Mouse (Mus musculus): ENCODE measurements at regions not wholly inside any gene's neighbourhood (a gene's known extent, or its start where the extent isn't known, plus 50 kb on each side); places are given as distances from the start of the nearest gene placed in this dataset.

- intact Hi-C loops (cut with DNase I), result loop anchor here (5.0 to 10.0 kb wide), 2 partner anchors 81 to 164 kb away; no protein-coding TSS in a partner anchor
These were observed 178.9 kb upstream of the Tars start for GRCm38 (mm10) chr15:11578331-11578730.

DNA sequence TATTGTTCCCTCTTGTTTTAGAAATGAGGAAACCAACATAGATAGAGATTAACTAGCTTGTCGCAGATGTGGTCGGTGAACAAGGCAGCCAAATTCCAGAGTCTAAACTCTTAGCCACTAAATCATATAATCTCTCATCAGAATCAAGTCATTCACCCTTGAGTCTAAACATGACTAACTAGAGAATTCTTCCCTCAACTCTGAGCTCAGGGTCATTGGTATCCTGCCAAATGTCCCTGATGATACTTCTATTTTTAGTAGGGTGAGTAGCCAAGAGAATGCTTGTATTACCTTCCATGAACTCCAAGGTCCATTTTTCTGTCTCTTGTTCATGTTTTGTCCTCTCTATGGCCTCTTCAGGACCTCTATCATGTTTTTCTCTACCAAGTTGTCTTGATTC lies 174.9 kb upstream of the Tars start:
- intact Hi-C loops (cut with DNase I), result loop anchor here (10.0 kb wide), 1 partner anchor 160 kb away; no protein-coding TSS in a partner anchor

DNA sequence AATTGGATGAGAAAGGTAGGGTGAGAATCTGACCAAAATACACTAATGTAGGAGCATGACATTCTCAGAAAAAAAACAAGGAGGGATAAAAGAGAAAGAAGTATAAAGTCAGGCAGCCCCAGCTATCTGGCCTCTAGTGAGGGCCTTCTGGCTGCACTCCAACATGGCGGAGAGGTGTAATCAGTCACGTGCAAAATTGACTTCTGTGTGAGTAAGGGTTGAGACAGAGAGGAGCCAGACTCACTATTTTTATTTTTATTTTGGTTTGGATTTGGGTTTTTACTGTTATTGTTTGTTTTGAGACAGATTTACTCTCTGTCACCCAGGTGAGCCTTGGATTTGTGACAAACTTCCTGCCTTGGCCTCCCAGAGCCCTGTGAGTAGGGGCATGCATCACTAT lies 174.0 kb upstream of the Tars start:
- intact Hi-C loops (cut with DNase I), result loop anchor here (10.0 kb wide), 1 partner anchor 159 kb away; no protein-coding TSS in a partner anchor

GRCm38 (mm10) chr15:11572063-11572462 lies 172.6 kb upstream of the Tars start:
- intact Hi-C loops (cut with DNase I), result loop anchor here (10.0 kb wide), 1 partner anchor 157 kb away; no protein-coding TSS in a partner anchor

DNA sequence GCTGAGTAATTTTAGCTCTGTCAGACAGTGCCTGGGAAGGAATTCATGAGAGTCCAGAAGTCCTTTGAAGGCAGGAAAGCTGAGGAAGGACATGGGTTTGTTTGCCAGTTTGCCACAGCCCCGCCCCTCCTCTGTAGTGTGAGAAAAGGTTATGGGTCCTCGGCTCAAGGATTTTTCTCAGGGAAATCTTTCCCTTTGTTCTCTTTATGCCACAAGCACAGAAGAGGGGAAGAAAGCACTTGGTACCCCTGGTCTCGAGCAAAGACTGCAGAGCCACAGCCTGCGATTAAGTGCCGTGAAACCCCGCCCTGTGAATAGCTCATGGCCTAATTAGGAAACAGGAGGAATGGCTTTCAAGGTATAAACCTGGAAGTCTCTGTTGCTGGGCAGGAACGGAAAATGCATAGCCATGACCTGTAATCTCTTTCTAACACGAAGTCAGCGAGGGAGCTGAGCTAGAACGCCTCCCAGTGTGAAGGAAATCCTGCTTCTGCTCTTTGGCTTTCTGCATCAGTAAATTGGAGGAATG lies 166.1 kb upstream of the Tars start:
- intact Hi-C loops (cut with DNase I), result no loop called here

DNA sequence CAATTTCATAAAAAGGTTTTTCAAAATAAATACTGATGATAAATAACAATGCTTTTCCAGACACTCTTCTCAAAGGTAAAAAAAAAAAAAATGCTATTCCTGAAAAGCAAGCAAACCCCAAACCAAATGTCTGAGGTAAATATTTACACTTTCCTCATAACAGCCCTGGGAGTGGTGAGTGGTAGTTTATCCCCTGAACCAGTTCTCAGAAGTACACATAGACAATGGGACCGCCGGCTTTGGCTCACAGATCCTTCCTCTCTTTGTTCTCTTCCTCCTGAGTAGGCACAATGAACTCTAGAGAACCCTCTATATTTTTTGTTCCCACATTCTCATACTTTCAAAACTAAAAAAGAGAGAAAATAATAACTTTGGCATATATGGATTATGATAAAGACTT lies 153.1 kb upstream of the Tars start:
- intact Hi-C loops (cut with DNase I), result no loop called here

GRCm38 (mm10) chr15:11552110-11552509 lies 152.6 kb upstream of the Tars start:
- intact Hi-C loops (cut with DNase I), result no loop called here

DNA sequence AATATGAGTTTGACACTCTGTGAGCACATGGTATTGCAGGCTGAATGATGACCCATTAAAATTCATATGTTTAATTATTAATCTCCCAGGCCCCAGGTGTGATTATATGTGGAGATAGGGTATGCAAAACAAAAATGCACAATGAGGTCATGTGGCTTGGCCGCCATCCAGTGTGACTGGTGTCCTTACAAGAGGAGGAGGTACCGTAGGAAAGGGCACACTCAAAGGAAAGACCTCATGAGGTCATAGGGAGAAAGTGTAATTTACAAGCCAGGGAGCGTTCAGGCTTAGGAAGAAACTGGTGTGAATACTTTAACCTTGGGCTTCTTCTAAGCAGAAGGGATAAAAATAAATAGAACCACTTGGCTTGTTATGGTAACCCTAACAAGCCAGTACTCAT lies 140.0 kb upstream of the Tars start:
- intact Hi-C loops (cut with DNase I), result no loop called here

DNA sequence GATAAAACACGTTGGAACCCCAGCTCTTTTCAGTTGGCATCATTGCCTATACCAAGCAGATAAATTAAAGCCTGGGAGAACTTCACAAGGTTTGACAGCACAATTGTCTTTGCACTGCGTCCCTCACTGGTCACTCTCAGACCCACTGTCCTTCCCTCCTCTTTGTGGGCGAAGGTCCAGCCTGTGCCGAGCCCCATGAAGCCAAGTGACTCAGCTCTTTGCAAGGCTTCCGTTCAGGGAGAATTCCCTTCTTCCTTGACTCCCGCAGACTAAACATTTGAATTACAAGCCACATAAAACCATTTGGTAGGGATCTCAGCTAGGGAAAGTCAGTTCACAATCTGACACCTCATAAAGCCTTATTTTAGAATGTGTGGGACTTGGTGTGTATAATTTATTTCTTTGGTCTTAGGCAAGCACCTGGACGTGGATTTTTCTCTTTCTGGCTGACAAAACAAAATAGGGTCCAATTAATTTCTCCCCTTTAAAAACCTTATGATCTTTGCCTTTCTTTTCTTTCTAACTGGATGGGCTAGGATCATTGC lies 136.7 kb upstream of the Tars start:
- intact Hi-C loops (cut with DNase I), result no loop called here

GRCm38 (mm10) chr15:11534404-11535251 lies 135.2 kb upstream of the Tars start:
- intact Hi-C loops (cut with DNase I), result no loop called here

DNA sequence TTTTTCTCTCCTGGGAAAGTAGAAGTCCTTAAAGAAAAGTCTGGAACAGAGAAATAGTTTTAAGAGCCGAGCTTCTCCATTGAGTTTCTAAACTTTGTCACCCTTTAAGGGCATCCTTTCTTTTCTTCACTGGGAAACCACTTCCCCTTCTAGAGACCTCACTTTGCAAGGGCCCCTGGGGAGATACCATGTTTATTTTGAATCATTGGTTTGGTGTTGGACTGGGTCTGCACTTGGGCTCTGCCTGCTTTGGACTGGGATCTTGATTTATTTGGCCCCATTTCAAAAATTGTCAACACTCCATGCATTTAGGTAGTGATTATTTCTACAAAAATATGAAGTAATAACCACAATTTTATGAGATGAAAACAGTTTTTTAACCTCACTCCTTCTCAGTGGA lies 134.2 kb upstream of the Tars start:
- intact Hi-C loops (cut with DNase I), result no loop called here

- intact Hi-C loops (cut with DNase I), result no loop called here
These were observed 133.6 kb upstream of the Tars start for GRCm38 (mm10) chr15:11533002-11533610.

- intact Hi-C loops (cut with DNase I), result no loop called here
These were observed 133.1 kb upstream of the Tars start for GRCm38 (mm10) chr15:11532536-11532935.

DNA sequence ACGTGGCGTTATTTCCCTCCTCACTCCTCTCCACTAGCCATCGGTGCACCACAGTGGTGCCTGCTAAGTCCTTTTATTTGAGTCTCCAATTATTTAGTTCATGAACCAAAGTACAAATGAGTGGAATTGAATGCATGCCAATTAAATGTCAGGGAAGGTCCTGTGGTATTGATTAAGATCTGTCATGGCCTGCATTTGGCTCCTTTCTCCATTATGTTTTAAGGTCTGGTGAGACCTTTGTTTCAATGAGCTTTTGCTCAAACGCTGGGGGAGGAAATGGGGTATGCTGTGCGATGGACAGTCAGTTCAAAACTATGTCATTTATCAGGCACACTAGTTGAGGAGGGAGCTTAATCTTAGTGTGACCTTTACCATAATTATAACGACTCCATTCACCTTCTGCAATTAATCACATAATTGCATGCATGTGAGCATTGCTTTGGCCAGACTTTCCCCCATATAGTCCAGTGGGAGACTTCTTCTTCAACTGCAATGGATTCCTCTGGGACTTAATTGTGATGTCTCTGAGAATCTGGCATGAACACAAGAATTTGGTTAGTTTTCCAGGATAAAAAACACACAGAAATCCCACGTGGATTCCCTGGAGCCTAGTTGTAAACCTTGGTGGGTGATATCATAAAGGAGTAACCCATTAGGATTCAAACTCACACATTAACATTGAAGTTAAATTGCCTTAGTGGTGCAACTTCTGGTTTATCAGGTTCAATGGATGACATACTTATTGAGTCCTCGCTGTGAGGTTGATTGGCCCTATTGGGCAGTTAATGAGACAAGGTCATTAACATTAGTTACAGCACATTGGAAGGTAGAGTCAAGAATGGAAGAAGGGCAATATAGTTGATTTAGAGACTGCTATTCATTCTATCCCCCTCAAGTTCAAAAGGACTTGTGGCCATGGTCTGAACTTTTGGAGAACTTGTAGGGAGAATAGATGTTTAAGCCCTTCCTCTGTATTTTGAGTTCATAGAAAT lies 130.7 kb upstream of the Tars start:
- intact Hi-C loops (cut with DNase I), result no loop called here

DNA sequence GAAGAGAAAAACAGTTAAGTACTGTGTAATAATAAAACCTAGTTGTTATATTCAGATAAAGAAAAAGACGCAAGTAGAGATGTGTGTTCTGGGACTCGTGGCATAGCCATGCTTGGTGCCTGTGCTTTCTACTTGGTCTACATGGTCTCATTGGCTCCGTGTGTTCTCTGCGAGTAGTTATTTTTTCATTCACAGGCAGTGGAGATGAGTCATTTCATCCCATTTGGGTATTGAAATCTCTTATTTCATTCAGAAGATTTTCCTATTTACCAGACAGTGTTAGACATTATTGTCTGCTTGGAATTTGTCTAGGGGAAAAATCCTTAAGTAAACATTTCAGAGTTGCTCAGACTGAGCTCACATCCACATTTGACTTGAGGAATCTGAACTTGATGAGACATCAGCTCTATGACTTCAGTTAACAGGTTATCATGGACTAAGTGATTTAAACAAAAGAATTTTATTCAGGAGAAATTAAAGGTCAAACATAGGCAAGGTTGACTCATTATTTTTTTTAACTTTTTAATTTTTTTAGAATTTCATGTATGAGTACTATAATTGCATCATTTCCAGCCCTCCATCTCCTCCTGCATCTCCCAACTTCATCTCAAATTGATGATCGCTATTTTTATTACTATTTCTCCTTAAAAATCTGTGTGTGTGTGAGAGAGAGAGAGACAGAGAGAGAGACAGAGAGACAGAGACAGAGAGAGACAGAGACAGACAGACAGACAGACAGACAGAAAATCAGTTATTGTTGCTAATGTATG lies 125.1 kb upstream of the Tars start:
- intact Hi-C loops (cut with DNase I), result no loop called here

GRCm38 (mm10) chr15:11518565-11518964 lies 119.1 kb upstream of the Tars start:
- intact Hi-C loops (cut with DNase I), result no loop called here

GRCm38 (mm10) chr15:11517892-11518291 lies 118.4 kb upstream of the Tars start:
- intact Hi-C loops (cut with DNase I), result no loop called here

- intact Hi-C loops (cut with DNase I), result no loop called here
These were observed 105.7 kb upstream of the Tars start for GRCm38 (mm10) chr15:11505076-11505639.

DNA sequence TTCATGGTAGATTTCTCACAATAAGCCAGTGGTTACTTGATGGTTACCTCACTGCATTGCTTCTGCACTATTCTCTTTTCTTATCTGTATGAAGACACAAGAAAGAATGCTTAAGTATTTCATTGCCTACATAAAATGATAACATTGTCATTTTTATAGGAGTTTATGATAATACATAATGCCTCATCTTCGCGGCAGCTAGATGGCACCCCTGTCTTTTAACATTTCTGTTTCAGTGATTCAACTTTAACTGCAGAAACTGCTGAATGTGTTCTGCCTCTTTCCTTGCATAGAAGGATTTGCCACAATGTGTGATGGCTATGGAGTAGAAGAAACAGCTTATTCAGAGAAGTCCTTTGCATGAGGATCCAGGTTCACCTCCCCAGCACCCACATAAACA lies 97.0 kb upstream of the Tars start:
- intact Hi-C loops (cut with DNase I), result loop anchor here (5.0 to 10.0 kb wide), 3 partner anchors 81 to 468 kb away; partner anchors contain the start of gene Npr3

DNA sequence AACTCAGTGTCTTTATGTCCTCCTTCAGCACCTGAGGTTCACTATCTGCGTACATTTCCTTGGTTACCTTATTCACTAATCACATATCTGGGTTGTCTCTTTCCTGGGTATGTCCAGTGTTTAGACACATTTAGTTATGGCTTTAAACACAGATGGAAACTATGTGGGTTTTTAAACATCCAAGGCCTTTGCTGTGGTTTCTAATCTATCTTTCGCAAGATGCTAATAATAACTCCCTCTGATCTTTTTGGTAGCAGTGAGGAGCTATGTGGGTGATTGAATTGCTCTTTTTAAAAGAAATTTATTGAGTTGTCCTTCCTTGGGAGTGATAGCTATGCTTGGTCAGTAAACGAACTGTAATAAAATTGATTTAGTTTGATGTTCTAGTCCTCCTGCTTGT lies 89.7 kb upstream of the Tars start:
- intact Hi-C loops (cut with DNase I), result no loop called here
